Mouse (Mus musculus) embryonic facial prominence, embryonic 14.5 days (tissue): ENCODE data around the gene Stox2. TPM values are rescaled to one million over a fixed set of nuclear protein-coding genes. Genes with fewer than 3 reads are reported as not detected.

Experiments used
- ATAC-seq: fragments of 200-750 bp; cut with Nextera tagmentation; 2 replicates; pipeline ENCODE4 v1.8.0; 2017; ENCODE audit warnings: low read depth, moderate number of reproducible peaks, moderate TSS enrichment
- DNase-seq: peaks from one replicate; pipeline ENCODE4 v3.0.0-alpha.2; 2015; ENCODE audit warnings: low spot score
- H3K27ac ChIP-seq: fragments of 300-500 bp; sonication (generic); replicated peaks from 2 replicates; pipeline ENCODE4 v1.5.1; 2014; ENCODE audit warnings: low read depth, mild to moderate bottlenecking, low read length, moderate library complexity
- H3K27me3 ChIP-seq: fragments of 300-500 bp; sonication (generic); replicated peaks from 2 replicates; pipeline ENCODE4 v1.6.1; 2014; ENCODE audit warnings: low read length; ENCODE audit not compliant: control insufficient read depth, insufficient read depth
- H3K36me3 ChIP-seq: fragments of 300-500 bp; sonication (generic); 2 replicates; pipeline ENCODE4 v1.6.1; 2014; ENCODE audit warnings: low read length, mixed read lengths; ENCODE audit not compliant: control insufficient read depth, insufficient read depth
- H3K4me1 ChIP-seq: fragments of 300-500 bp; sonication (generic); 2 replicates; pipeline ENCODE4 v1.6.1; 2014; ENCODE audit warnings: antibody characterized with exemption, low read length; ENCODE audit not compliant: control insufficient read depth, insufficient read depth
- H3K4me2 ChIP-seq: fragments of 300-500 bp; sonication (generic); 2 replicates; pipeline ENCODE4 v1.6.1; 2014; ENCODE audit warnings: low read depth, mild to moderate bottlenecking, low read length, moderate library complexity, mixed read lengths
- H3K4me3 ChIP-seq: fragments of 300-500 bp; sonication (generic); 2 replicates; pipeline ENCODE4 v1.5.1; 2014; ENCODE audit warnings: low read depth, mild to moderate bottlenecking, low read length
- H3K9ac ChIP-seq: fragments of 300-500 bp; sonication (generic); 2 replicates; pipeline ENCODE4 v1.6.1; 2014; ENCODE audit warnings: low read depth, mild to moderate bottlenecking, low read length, moderate library complexity, mixed read lengths
- H3K9me3 ChIP-seq: fragments of 300-500 bp; sonication (generic); 2 replicates; pipeline ENCODE4 v1.6.1; 2016; ENCODE audit warnings: low read length; ENCODE audit not compliant: control insufficient read depth
- WGBS: fragments of 180-500 bp; shearing (Covaris S2); extraction: QIAGEN DNeasy Blood & Tissue Kit; methylation state at CpG from one replicate; pipeline ENCODE4 v1.1.7; 2014; 5-methylcytosine and 5-hydroxymethylcytosine counted together
- polyA plus RNA-seq: library from polyadenylated mRNA; unstranded; fragments of >200 nt; fragmentation: Nextera tagmentation; extraction: Ambion mirVana; gene quantifications from 2 replicates; pipeline ENCODE4 v1.2.1, GENCODE M21; 2014

Gene Stox2
- polyA plus RNA-seq, 1 experiment from 2014 or later = 14.2 TPM

DNA sequence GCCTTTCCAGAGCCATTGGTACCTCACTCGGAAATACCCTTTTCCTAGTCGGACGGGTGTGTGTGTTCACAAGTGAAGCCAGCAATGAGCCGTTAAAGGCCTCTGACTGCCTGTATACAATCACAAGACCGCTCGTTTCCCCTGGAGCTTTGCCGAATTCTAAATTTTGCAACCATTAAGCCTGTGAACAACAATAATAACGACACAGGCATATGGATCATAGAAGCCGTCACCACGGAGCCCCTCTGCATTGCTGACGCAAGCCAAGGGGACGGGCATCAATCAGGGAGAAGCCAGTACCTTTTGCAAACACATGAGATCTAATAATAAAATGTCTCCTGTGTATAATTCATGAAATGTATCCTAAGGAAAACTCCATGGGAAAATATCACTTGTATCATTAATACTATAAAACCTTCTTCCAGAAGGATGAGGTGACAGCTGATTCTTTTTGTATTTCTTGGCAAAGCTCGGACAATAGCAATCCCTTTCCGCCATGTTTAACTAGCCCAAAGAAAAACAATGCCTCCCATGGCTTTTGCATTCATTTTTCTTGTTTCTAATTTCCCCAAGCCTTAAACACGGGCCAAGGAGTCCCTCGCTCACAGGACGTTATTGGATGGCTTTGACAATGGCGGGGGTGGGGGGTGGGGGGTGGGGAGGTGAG lies 265.0 kb downstream of the Stox2 start:
- Histone ChIP-seq H3K9me3 (no peaks in the 10 kb centered on the region), H3K9ac (no peak overlapping the region), H3K36me3 (peaks cover 15% of the 10 kb centered on the region), H3K4me1 (no peaks in the 10 kb centered on the region), H3K4me2 (no peak overlapping the region), H3K27ac (no peak overlapping the region), H3K4me3 (no peak overlapping the region), H3K27me3 (no peaks in the 10 kb centered on the region)
- no peak for DNase-seq
- WGBS = 86% methylated on average over 18 of the region's 18 CpGs
- ATAC-seq = no peak

DNA sequence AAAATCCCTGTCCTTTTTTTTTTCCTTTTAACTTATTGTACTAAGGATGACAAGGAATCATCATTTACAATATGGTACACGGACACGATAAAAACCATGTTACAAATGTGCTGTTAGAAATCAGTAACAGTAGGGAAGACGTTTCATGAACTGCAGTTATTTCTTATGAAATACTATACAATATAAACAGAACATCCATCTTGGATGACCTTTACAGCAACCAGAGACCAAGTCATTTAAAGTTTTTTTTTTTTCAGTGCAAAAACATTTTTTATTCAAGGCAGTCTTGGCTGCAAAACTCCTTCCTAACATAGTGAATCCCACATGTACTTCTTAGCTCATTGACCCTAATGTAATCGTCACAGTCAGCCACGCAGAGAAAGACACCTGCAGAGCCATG lies 266.0 kb downstream of the Stox2 start:
- no peaks in the 10 kb centered on the region for H3K27me3 ChIP-seq
- no peaks in the 10 kb centered on the region for H3K4me1 ChIP-seq
- H3K4me3 ChIP-seq = no peak overlapping the region
- H3K36me3 ChIP-seq = peaks cover 6% of the 10 kb centered on the region; the same call in 1 of the 2 replicates
- H3K9me3 ChIP-seq = no peaks in the 10 kb centered on the region
- no peak overlapping the region for H3K27ac ChIP-seq
- DNase-seq = no peak
- no peak overlapping the region for H3K9ac ChIP-seq
- ATAC-seq = no peak
- H3K4me2 ChIP-seq = no peak overlapping the region
- 69% methylated on average over 5 of the region's 5 CpGs for WGBS

DNA sequence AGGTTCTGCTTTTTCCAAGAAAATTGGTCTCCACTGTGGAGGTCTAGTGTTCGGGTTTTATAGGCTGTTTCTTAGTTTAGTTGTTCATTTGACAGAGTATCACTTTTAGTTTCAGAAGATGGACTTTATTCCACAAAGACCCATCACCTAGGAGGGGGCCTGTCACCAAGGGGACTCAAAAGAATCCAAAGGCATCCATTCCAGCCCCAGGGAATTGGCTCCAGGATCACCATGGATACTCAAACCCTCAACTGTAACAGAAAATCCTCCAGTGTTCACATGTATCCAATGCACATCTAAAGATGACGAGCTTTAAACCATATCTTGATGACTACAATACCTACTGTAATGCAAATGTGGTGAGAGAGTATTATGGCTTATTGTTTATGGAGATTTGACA lies 267.4 kb downstream of the Stox2 start:
- Histone ChIP-seq H3K36me3 (peaks cover 3% of the 10 kb centered on the region; the same call in 1 of the 2 replicates), H3K4me1 (no peaks in the 10 kb centered on the region), H3K27ac (no peak overlapping the region), H3K9me3 (no peaks in the 10 kb centered on the region), H3K4me2 (no peak overlapping the region), H3K9ac (no peak overlapping the region), H3K27me3 (no peaks in the 10 kb centered on the region), H3K4me3 (no peak overlapping the region)
- no peak for ATAC-seq
- WGBS = 75% methylated on average over 2 of the region's 2 CpGs
- DNase-seq = no peak

DNA sequence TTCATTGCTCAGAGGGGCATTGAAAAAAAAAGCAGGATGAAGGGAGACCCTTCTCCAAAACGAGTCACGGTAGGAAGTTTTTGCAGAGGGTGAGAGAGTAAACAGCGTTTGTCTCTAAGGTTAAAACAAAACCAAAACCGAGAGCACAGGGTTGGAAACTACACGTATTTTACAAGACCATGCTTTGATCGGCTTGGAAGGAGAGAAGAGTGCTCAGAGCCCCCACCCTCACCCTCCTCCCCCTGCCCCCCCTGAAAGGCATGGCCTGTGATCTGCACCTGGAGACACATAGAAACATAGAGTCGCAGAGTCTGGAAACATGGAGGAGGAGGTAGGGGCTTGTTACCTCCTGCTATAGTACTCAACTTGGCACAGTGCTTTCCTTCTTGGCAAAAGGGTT lies 272.3 kb downstream of the Stox2 start:
- no peaks in the 10 kb centered on the region for H3K36me3 ChIP-seq
- H3K27ac ChIP-seq = no peak overlapping the region
- no peak for DNase-seq
- H3K4me2 ChIP-seq = no peak overlapping the region
- H3K27me3 ChIP-seq = no peaks in the 10 kb centered on the region
- ATAC-seq = no peak
- H3K4me3 ChIP-seq = no peak overlapping the region
- H3K9ac ChIP-seq = no peak overlapping the region
- H3K4me1 ChIP-seq = no peaks in the 10 kb centered on the region
- H3K9me3 ChIP-seq = peaks cover 3% of the 10 kb centered on the region; the same call in 1 of the 2 replicates
- WGBS = 69% methylated on average over 6 of the region's 7 CpGs

DNA sequence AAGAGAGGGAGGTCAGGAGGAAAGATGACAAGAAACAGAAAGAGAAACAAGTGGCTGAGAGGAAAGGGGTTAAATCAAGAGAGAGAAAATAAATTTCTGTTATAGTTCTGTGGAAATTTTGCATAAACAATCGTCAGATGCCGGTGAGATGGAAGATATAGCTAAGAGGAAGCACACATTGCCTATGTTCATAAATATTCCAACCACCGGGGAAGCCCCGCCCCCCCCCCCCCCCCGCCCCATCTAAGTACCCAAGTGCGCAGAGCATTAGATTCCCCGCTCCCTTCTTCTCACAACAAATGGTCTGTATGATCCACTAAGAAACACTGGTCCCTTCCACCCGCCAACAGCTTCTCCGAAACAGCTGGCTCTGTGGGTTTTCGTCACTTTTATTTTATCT lies 273.3 kb downstream of the Stox2 start:
- 76% methylated on average over 10 of the region's 10 CpGs for WGBS
- Histone ChIP-seq H3K4me2 (no peak overlapping the region), H3K27ac (no peak overlapping the region), H3K36me3 (no peaks in the 10 kb centered on the region), H3K9ac (no peak overlapping the region), H3K9me3 (peaks cover 3% of the 10 kb centered on the region; the same call in 1 of the 2 replicates), H3K27me3 (no peaks in the 10 kb centered on the region), H3K4me3 (no peak overlapping the region), H3K4me1 (no peaks in the 10 kb centered on the region)
- DNase-seq (no peak), ATAC-seq (no peak)

DNA sequence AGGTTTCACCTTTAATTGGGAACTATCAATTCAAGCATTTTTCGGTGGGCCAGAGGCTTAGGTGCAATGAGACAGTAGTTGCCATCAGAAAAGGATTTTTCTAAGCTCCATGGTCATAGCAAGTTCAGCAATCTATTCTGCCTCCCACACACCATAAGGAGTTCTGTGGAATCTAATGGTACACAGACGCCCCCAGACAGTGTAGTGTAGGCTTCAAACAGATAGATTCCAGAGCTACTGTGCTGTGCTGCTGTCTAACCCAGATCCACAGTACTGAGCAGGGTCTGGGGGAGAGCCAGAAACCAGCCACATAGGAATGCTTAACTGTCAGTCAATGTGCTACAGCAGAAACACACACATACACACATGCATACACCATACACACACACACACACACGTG lies 285.5 kb downstream of the Stox2 start:
- H3K4me2 ChIP-seq = no peak overlapping the region
- no peak overlapping the region for H3K9ac ChIP-seq
- ATAC-seq (no peak), DNase-seq (no peak)
- H3K4me1 ChIP-seq = no peaks in the 10 kb centered on the region; the same call in 1 of the 2 replicates
- H3K9me3 ChIP-seq = no peaks in the 10 kb centered on the region
- H3K27ac ChIP-seq = no peak overlapping the region
- H3K36me3 ChIP-seq = no peaks in the 10 kb centered on the region
- no peak overlapping the region for H3K4me3 ChIP-seq
- WGBS = 75% methylated on average over 3 of the region's 3 CpGs
- H3K27me3 ChIP-seq = no peaks in the 10 kb centered on the region

DNA sequence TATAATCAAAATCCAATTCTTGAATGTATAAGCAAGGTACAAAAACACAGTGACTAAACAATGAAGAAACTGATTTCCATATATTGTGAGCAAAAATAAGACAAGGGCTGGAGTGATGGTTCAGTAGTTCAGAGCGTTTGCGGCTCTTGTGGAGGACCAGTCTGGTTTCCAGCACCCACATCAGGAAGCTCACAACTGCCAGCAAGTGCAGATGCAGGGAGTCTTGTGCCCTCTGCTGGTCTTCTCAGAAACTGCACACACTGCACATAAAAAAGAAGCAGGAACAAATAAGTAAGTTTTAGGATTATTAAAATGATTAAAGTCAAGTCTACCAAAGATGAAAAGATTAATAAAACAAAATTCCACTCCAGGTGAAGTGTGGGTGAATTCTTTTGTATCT lies 291.6 kb downstream of the Stox2 start:
- Histone ChIP-seq H3K36me3 (peaks cover 7% of the 10 kb centered on the region; the same call in 1 of the 2 replicates), H3K4me2 (no peak overlapping the region), H3K9ac (no peak overlapping the region), H3K4me3 (no peak overlapping the region), H3K9me3 (peaks cover 26% of the 10 kb centered on the region), H3K27me3 (no peaks in the 10 kb centered on the region), H3K27ac (no peak overlapping the region), H3K4me1 (no peaks in the 10 kb centered on the region)
- ATAC-seq = no peak
- 97% methylated on average over 2 of the region's 2 CpGs for WGBS
- DNase-seq = no peak

DNA sequence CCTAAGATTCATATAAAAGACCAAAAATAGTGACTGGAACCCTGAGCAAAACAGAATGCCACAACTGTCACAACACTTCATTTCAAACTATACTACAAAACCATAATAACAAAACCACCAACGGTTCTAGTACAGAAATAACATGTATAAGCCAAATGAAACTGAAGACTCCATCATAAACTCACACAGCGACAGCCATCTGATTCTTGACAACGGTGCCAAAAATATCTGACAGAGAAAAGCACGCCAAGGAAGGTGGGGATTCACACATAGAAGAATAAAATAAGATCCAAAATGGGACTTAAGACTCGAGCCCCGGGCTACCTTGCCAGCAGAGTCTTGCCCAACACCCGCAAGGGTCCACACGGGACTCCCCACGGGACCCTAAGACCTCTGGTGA lies 300.9 kb downstream of the Stox2 start:
- DNase-seq = no peak
- Histone ChIP-seq H3K4me3 (no peak overlapping the region), H3K36me3 (no peaks in the 10 kb centered on the region), H3K27ac (no peak overlapping the region), H3K9me3 (0 out of 2 replicates have a peak, but pooled peaks cover 2% of the 10 kb centered on the region), H3K4me2 (no peak overlapping the region), H3K27me3 (no peaks in the 10 kb centered on the region), H3K4me1 (no peaks in the 10 kb centered on the region), H3K9ac (no peak overlapping the region)
- WGBS = 88% methylated on average over 6 of the region's 9 CpGs
- ATAC-seq = no peak

DNA sequence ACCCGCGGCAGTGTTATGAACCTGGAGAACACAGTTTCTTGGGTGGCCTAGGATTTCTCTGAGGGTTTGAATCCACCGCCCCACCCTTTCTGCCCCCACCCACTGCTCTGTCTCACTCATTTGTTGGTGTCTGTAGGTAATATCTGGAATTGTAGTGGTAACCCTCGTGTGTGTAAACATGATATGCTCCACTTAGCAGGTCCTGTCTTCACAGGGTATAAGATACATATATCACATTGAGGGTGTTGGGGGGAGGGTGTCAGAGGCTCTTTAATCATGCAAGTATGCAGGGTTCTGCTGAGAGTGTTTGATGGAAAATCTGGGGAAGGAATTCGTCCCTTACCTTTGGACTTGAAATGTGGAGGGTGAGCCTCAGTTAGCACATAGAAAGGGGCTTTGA lies 310.1 kb downstream of the Stox2 start:
- no peak overlapping the region for H3K27ac ChIP-seq
- peak overlapping the region; percentile 28; the same call in 1 of the 2 replicates for H3K4me3 ChIP-seq
- H3K27me3 ChIP-seq = no peaks in the 10 kb centered on the region
- DNase-seq = peak; percentile 9
- H3K9ac ChIP-seq = 0 out of 2 replicates have a peak overlapping the region, but pooled peaks have one; percentile 20
- no peaks in the 10 kb centered on the region for H3K36me3 ChIP-seq
- no peaks in the 10 kb centered on the region for H3K9me3 ChIP-seq
- 21% methylated on average over 5 of the region's 5 CpGs for WGBS
- H3K4me1 ChIP-seq = peaks cover 8% of the 10 kb centered on the region
- ATAC-seq = peak; percentile 56; the same call in 1 of the 2 replicates
- peak overlapping the region; percentile 59 for H3K4me2 ChIP-seq
